ENCODE assay signal across 18 mouse cellular contexts in genomic region chr17:10306424-10306823, GRCm38 (mm10). TPM values are rescaled to one million over a fixed set of nuclear protein-coding genes. Genes with fewer than 3 reads are reported as not detected.
DNase-seq lines count a peak whose midpoint lies in the region; ATAC-seq and TF ChIP-seq lines count a peak whose summit lies in the region.
"Had no signal": no experiment of that assay in that cellular context is flagged by ENCODE, and none has a peak within 500 bp of the region (broad histone marks: within the 10 kb centered on the region; RNA-seq: fewer than 3 reads in every experiment).

No protein-coding gene starts in this region.

- 0 out of 2 replicates have a peak overlapping the region, but pooled peaks have one; percentile 15 for H3K4me3 ChIP-seq in heart, embryonic 10.5 days
- H3K4me3 ChIP-seq in hindbrain, embryonic 14.5 days (replicated peaks; ENCODE audit: low read length) = no peak overlapping the region
- no peak overlapping the region for H3K4me3 ChIP-seq in hindbrain, embryonic 12.5 days
- H3K4me3 ChIP-seq in midbrain, postnatal 0 days (ENCODE audit: low read depth, low read length) = no peak overlapping the region
- no peak overlapping the region for H3K4me3 ChIP-seq in midbrain, embryonic 16.5 days (ENCODE audit: low read depth, low read length)
- H3K4me3 ChIP-seq: erythroblast, embryonic 14.5 days; limb, embryonic 15.5 days had no signal

- H3K9me3 ChIP-seq in heart, embryonic 10.5 days = no peaks in the 10 kb centered on the region
- H3K9me3 ChIP-seq in hindbrain, embryonic 14.5 days (ENCODE audit: control insufficient read depth, low read length) = no peaks in the 10 kb centered on the region
- no peaks in the 10 kb centered on the region for H3K9me3 ChIP-seq in hindbrain, embryonic 12.5 days (replicated peaks)
- no peaks in the 10 kb centered on the region for H3K9me3 ChIP-seq in midbrain, postnatal 0 days (ENCODE audit: low read length)
- no peaks in the 10 kb centered on the region for H3K9me3 ChIP-seq in midbrain, embryonic 16.5 days (replicated peaks; ENCODE audit: control insufficient read depth, low read length, poor library complexity, severe bottlenecking)
- H3K9me3 ChIP-seq: limb, embryonic 15.5 days had no signal

- no peaks in the 10 kb centered on the region for H3K36me3 ChIP-seq in heart, embryonic 10.5 days
- H3K36me3 ChIP-seq in hindbrain, embryonic 14.5 days (replicated peaks; ENCODE audit: control insufficient read depth, insufficient read depth) = no peaks in the 10 kb centered on the region
- no peaks in the 10 kb centered on the region for H3K36me3 ChIP-seq in hindbrain, embryonic 12.5 days
- no peaks in the 10 kb centered on the region for H3K36me3 ChIP-seq in midbrain, postnatal 0 days (ENCODE audit: insufficient read depth, low read length)
- no peaks in the 10 kb centered on the region for H3K36me3 ChIP-seq in midbrain, embryonic 16.5 days (ENCODE audit: control insufficient read depth, insufficient read depth, low read length)
- H3K36me3 ChIP-seq: limb, embryonic 15.5 days had no signal

- H3K27me3 ChIP-seq in heart, embryonic 10.5 days (ENCODE audit: insufficient read depth, poor library complexity, severe bottlenecking) = no peaks in the 10 kb centered on the region
- no peaks in the 10 kb centered on the region for H3K27me3 ChIP-seq in hindbrain, embryonic 14.5 days (ENCODE audit: control insufficient read depth, insufficient read depth, low read length)
- H3K27me3 ChIP-seq in hindbrain, embryonic 12.5 days = no peaks in the 10 kb centered on the region
- no peaks in the 10 kb centered on the region for H3K27me3 ChIP-seq in midbrain, postnatal 0 days (ENCODE audit: insufficient read depth, low read length)
- H3K27me3 ChIP-seq in midbrain, embryonic 16.5 days (ENCODE audit: control insufficient read depth, insufficient read depth, low read depth, low read length) = no peaks in the 10 kb centered on the region
- H3K27me3 ChIP-seq: limb, embryonic 15.5 days had no signal

- no peak overlapping the region for H3K27ac ChIP-seq in heart, embryonic 10.5 days
- H3K27ac ChIP-seq in hindbrain, embryonic 14.5 days = 0 out of 2 replicates have a peak overlapping the region, but pooled peaks have one; percentile 32
- H3K27ac ChIP-seq in hindbrain, embryonic 12.5 days = no peak overlapping the region
- no peak overlapping the region for H3K27ac ChIP-seq in midbrain, postnatal 0 days (ENCODE audit: low read depth, low read length)
- no peak overlapping the region for H3K27ac ChIP-seq in midbrain, embryonic 16.5 days (ENCODE audit: low read length)
- H3K27ac ChIP-seq: limb, embryonic 15.5 days had no signal

- no peak overlapping the region for H3K9ac ChIP-seq in hindbrain, embryonic 14.5 days
- no peak overlapping the region for H3K9ac ChIP-seq in hindbrain, embryonic 12.5 days
- H3K9ac ChIP-seq in midbrain, postnatal 0 days (replicated peaks; ENCODE audit: low read length, poor library complexity, severe bottlenecking) = no peak overlapping the region
- H3K9ac ChIP-seq in midbrain, embryonic 16.5 days (ENCODE audit: low read depth, low read length) = no peak overlapping the region
- H3K9ac ChIP-seq: limb, embryonic 15.5 days had no signal

- 54% methylated on average over 2 of the region's 2 CpGs for WGBS in heart, embryonic 10.5 days
- WGBS in hindbrain, embryonic 14.5 days = 63% methylated on average over 2 of the region's 2 CpGs
- 75% methylated on average over 2 of the region's 2 CpGs for WGBS in hindbrain, embryonic 12.5 days
- WGBS in midbrain, postnatal 0 days = 29% methylated on average over 2 of the region's 2 CpGs
- WGBS in midbrain, embryonic 16.5 days = 43% methylated on average over 2 of the region's 2 CpGs

- peak; percentile 70 for TF ChIP-seq CTCF in midbrain, postnatal 0 days (IDR thresholded peaks at IDR 0.05)

- ATAC-seq in hindbrain, embryonic 14.5 days (ENCODE audit: low FRiP score) = no peak
- ATAC-seq in hindbrain, embryonic 12.5 days (ENCODE audit: low FRiP score) = no peak
- no peak for ATAC-seq in midbrain, postnatal 0 days (ENCODE audit: low FRiP score)
- ATAC-seq in midbrain, embryonic 16.5 days = no peak

- peaks cover 14% of the 10 kb centered on the region; the same call in 1 of the 2 replicates for H3K4me1 ChIP-seq in heart, embryonic 10.5 days
- peaks cover 12% of the 10 kb centered on the region for H3K4me1 ChIP-seq in hindbrain, embryonic 14.5 days (replicated peaks; ENCODE audit: control insufficient read depth, insufficient read depth, low read length)
- H3K4me1 ChIP-seq in hindbrain, embryonic 12.5 days = peaks cover 19% of the 10 kb centered on the region
- H3K4me1 ChIP-seq in midbrain, postnatal 0 days (ENCODE audit: insufficient read depth, low read length) = no peaks in the 10 kb centered on the region
- peaks cover 5% of the 10 kb centered on the region; the same call in 1 of the 2 replicates for H3K4me1 ChIP-seq in midbrain, embryonic 16.5 days (ENCODE audit: control insufficient read depth, insufficient read depth, low read length)

- peak overlapping the region; percentile 28 for H3K4me2 ChIP-seq in hindbrain, embryonic 14.5 days (replicated peaks)
- H3K4me2 ChIP-seq in hindbrain, embryonic 12.5 days (replicated peaks) = no peak overlapping the region
- 0 out of 2 replicates have a peak overlapping the region, but pooled peaks have one; percentile 9 for H3K4me2 ChIP-seq in midbrain, postnatal 0 days (ENCODE audit: low read depth, low read length, poor library complexity, severe bottlenecking)
- H3K4me2 ChIP-seq in midbrain, embryonic 16.5 days (ENCODE audit: low read length) = no peak overlapping the region
- H3K4me2 ChIP-seq: limb, embryonic 15.5 days had no signal

- DNase-seq in heart, embryonic 10.5 days (ENCODE audit: low spot score) = no peak
- DNase-seq in heart, postnatal 4 days = no peak
- no peak for DNase-seq in hindbrain, embryonic 14.5 days (ENCODE audit: low spot score)
- peak; percentile 64 for DNase-seq in midbrain, postnatal 0 days (ENCODE audit: low spot score)
- DNase-seq in urinary bladder, adult 2 months (ENCODE audit: low spot score) = no peak
- DNase-seq: adrenal gland, postnatal 25 days; cerebellum, adult 8-10 months; gastrocnemius, postnatal 10 days; kidney, adult 2 months; kidney, postnatal 25 days; lung, postnatal 14 days; retina, postnatal 1 day; right cerebral cortex, postnatal 4 days; thymus, postnatal 36 days had no signal

RNA-seq across cellular contexts. Expression of gene Qk, which starts 13.2 kb away (rescaled TPM):
- polyA plus RNA-seq in heart, embryonic 10.5 days (2016; fragmentation: Nextera tagmentation; extraction: Ambion mirVana) = 39.3 and 44.5 TPM in 2 replicates
- 100 to 1,000 TPM; 588 to 671 TPM for total RNA-seq in heart, postnatal 4 days (2021)
- 59.4 and 63.8 TPM in 2 replicates for polyA plus RNA-seq in hindbrain, embryonic 14.5 days (2014; fragmentation: Nextera tagmentation; extraction: Ambion mirVana)
- 46.8 and 52.4 TPM in 2 replicates for polyA plus RNA-seq in hindbrain, embryonic 12.5 days (2016; fragmentation: Nextera tagmentation; extraction: Ambion mirVana)
- 293 and 297 TPM in 2 replicates for total RNA-seq in midbrain, postnatal 0 days (2014; rRNA removed)
- polyA plus RNA-seq in midbrain, postnatal 0 days (2015; fragmentation: Nextera tagmentation; extraction: Ambion mirVana) = 43.3 and 47.4 TPM in 2 replicates
- 36.7 and 41.2 TPM in 2 replicates for polyA plus RNA-seq in midbrain, embryonic 16.5 days (2015; fragmentation: Nextera tagmentation; extraction: Ambion mirVana)
- 74.0 and 86.9 TPM in 2 replicates for polyA plus RNA-seq in urinary bladder, adult 2 months (2012; rRNA removed)

Comparison
In these comparisons a context has a peak if more than half of its experiments do, and no peak if none do; other contexts are left out.
1. H3K4me2 ChIP-seq: peak in hindbrain, embryonic 14.5 days (single experiment) and midbrain, postnatal 0 days (single experiment); none in hindbrain, embryonic 12.5 days (single experiment) and midbrain, embryonic 16.5 days (single experiment).